ENCODE assay signal across 11 mouse cellular contexts in genomic region chr17:49867321-49868137, GRCm38 (mm10).
A peak's percentile ranks its signal among the peaks of the same experiment; 100 is the strongest.
DNase-seq lines count a peak whose midpoint lies in the region; ATAC-seq lines count a peak whose summit lies in the region.
"Had no signal": no experiment of that assay in that cellular context is flagged by ENCODE, and none has a peak within 500 bp of the region (broad histone marks: within the 10 kb centered on the region; RNA-seq: fewer than 3 reads in every experiment).

No protein-coding gene starts in this region.

- ATAC-seq in heart, embryonic 14.5 days (ENCODE audit: insufficient number of reproducible peaks, insufficient read depth, low FRiP score, low read depth): no peak
- ATAC-seq in hindbrain, embryonic 16.5 days: peak; percentile 50
- ATAC-seq in inflammation-experienced regulatory T-cells, adult 6 months: no peak
- no peak for ATAC-seq in activated CD4-positive, CD25-positive, alpha-beta regulatory T cell, adult 4 months

- peak overlapping the region; percentile 21; the same call in 1 of the 2 replicates for H3K4me2 ChIP-seq in heart, embryonic 14.5 days (ENCODE audit: low read length)
- H3K4me2 ChIP-seq in hindbrain, embryonic 16.5 days (ENCODE audit: low read length): no peak overlapping the region; the same call in 1 of the 2 replicates

- no peak overlapping the region for H3K27ac ChIP-seq in heart, embryonic 14.5 days (replicated peaks in 1 of 2; ENCODE audit: control insufficient read depth in 1 of 2, insufficient read depth in 1 of 2, low read depth in 2 of 2, low read length in 2 of 2)
- H3K27ac ChIP-seq in hindbrain, embryonic 16.5 days (ENCODE audit: low read depth, low read length): peak overlapping the region; percentile 54

- H3K36me3 ChIP-seq in heart, embryonic 14.5 days (ENCODE audit: control insufficient read depth, insufficient read depth, low read length): no peaks in the 10 kb centered on the region
- no peaks in the 10 kb centered on the region for H3K36me3 ChIP-seq in hindbrain, embryonic 16.5 days (ENCODE audit: control insufficient read depth, insufficient read depth, low read length)
- H3K36me3 ChIP-seq: G1E had no signal

- H3K4me1 ChIP-seq in heart, embryonic 14.5 days (ENCODE audit: control insufficient read depth in 2 of 2, insufficient read depth in 2 of 2, low read length in 2 of 2): peaks cover 10 to 13% of the 10 kb centered on the region in 2 experiments
- H3K4me1 ChIP-seq in hindbrain, embryonic 16.5 days (ENCODE audit: control insufficient read depth, insufficient read depth, low read depth, low read length): peaks cover 19% of the 10 kb centered on the region
- H3K4me1 ChIP-seq: megakaryocyte, embryonic 14.5 days had no signal

- WGBS in heart, embryonic 14.5 days: 11% methylated on average over 13 of the region's 13 CpGs
- WGBS in hindbrain, embryonic 16.5 days: 19% methylated on average over 13 of the region's 13 CpGs

- H3K4me3 ChIP-seq in heart, embryonic 14.5 days (ENCODE audit: control insufficient read depth in 1 of 2, insufficient read depth in 1 of 2, low read depth in 1 of 2, low read length in 2 of 2): no peak overlapping the region
- H3K4me3 ChIP-seq in hindbrain, embryonic 16.5 days (ENCODE audit: low read length): no peak overlapping the region
- H3K4me3 ChIP-seq: megakaryocyte, embryonic 14.5 days had no signal

- H3K9me3 ChIP-seq in heart, embryonic 14.5 days (ENCODE audit: control insufficient read depth, low read length): 0 out of 2 replicates have a peak, but pooled peaks cover 4% of the 10 kb centered on the region
- H3K9me3 ChIP-seq in hindbrain, embryonic 16.5 days (ENCODE audit: control insufficient read depth, low read length): no peaks in the 10 kb centered on the region

- 0 out of 2 replicates have a peak overlapping the region, but pooled peaks have one; percentile 5 for H3K9ac ChIP-seq in heart, embryonic 14.5 days (ENCODE audit: low read length)
- no peak overlapping the region; the same call in 1 of the 2 replicates for H3K9ac ChIP-seq in hindbrain, embryonic 16.5 days (ENCODE audit: low read depth, low read length)

- DNase-seq in heart, adult 11 months: no peak
- DNase-seq in 3T3-L1 (ENCODE audit: low read depth, low spot score): peak; percentile 30
- peak; percentile 28 for DNase-seq in Muller cell, postnatal 12 days (ENCODE audit: inconsistent ontology term)
- DNase-seq: adrenal gland, postnatal 25 days; embryo, embryonic 11 days had no signal

- peaks cover 18% of the 10 kb centered on the region; the same call in 1 of the 2 replicates for H3K27me3 ChIP-seq in heart, embryonic 14.5 days (ENCODE audit: control insufficient read depth, insufficient read depth, low read length)
- no peaks in the 10 kb centered on the region for H3K27me3 ChIP-seq in hindbrain, embryonic 16.5 days (replicated peaks; ENCODE audit: control insufficient read depth, insufficient read depth, low read length)
- H3K27me3 ChIP-seq: megakaryocyte, embryonic 14.5 days had no signal
